Mouse (Mus musculus) heart, adult 9 months (tissue): ENCODE data around the gene Cyp2c23.

Experiments
- DNase-seq, 2 experiments: peaks; one replicate each; pipeline ENCODE4 v3.0.0; 2022; ENCODE audit warnings: low spot score in 2 of 2

Cyp2c23 gene

DNA sequence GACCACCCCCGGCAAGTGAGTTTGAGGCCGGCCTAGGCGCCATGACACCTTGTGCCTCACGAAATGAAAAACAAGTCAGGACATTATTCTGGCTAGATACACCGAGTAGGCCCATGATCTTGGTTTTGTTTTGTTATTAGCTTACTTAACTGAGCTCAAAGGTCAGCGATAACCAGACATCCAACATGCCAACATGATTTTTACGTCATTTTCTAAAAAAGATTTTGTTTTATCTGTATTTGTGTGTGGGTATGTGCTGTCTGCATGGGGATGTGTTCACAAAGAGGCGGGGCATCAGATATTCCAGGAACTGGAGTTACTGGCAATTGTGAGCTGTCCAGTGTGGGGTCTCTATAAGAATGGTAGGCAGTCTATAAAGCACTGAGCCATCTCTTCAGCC is 56.9 kb downstream of the Cyp2c23 start:
- no peak for DNase-seq

DNA sequence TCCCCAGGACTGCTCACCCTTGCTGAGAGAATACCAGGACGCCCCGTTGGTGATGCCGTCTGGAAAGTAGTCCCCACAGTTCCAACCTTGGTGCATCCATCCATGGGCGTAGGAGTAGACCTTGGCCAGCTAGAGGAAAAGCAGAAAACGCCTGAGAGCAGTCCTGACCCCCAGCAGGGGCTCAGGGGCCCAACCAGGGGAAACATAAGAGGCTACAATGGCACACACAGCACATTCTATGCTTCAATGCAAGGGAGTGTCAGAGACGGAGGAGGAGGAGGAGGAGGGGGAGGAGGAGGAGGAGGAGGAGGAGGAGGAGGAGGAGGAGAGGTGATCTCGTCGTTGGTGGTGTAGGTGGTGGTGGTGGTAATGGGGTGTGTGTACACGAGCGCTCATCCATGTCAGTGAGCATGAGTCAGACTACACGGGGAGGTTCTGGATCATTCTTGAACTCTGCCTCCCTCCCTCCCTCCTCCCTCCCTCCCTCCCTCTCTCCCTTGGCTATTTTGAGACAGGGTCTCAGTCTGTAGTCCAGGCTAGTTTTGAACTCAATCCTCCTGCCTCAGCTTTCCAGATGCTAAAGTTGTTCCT is 60.5 kb downstream of the Cyp2c23 start:
- DNase-seq, result no peak

DNA sequence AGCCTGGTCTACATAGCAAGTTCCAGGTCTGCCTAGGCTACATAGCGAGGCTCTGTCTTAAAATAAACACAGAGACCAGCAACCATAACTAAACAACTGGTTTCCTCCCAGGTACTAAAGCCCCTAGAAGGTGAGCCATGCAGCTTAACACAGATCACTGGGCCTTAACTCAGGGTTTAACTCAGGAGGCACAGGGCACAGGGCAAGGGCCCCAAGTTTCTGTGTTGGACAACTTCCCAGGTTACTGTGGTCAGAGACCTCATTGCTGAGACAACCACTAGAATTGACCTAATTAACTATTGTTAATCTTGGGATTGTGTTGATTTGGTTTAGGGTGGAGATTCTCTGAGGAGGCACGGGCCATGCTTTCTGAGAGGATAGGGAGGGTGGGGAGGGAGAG is 62.5 kb downstream of the Cyp2c23 start:
- DNase-seq, result no peak

DNA sequence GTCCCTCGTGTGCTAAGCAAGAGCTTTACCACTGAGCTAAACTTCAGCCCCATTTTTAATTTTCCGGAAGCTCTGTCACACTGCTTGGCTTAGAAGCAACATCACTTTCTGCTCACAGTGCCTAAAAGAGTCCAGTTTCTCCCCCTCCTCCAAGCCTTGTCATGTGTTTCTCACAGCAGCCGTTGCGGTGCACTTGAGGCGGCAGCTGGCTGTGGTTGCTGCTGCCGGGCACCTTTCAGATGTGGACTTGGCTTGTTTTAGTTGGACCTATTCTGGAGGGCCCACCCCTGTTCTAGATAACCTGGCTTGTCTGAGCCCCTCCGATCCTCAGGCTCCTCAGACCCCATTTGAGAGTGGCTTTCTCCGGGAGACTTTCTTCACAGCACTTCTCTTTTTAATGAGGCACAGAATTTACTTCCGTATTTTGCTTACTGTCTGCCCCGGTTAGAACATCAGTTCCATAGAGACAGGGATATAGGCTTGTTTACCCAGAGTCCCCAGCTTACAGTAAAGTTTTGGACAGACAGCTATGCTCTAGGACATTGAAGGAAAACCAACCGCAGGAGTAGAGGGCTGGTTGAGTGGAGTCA is 63.4 kb downstream of the Cyp2c23 start:
- peak; percentile 6 to 15 for DNase-seq

DNA sequence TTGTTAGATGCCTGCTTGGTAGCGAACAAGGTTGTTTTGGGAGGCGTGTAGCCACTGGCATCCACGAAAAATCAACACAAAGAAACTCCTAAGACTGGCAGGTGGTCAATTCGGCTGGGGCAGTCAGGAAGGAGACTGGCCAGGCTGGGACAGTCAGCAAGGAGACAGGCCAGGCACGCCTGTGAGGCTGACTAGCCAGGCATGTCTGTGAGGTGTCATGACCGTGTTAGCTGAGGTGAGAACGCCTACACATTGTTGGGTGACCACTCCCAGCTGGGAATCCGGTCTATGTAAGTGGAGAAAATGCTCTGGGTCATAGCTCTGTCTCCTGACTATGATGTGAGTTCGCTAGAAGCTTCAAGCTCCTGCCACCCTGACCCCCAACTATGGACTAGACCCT is 66.2 kb downstream of the Cyp2c23 start:
- DNase-seq, result no peak

DNA sequence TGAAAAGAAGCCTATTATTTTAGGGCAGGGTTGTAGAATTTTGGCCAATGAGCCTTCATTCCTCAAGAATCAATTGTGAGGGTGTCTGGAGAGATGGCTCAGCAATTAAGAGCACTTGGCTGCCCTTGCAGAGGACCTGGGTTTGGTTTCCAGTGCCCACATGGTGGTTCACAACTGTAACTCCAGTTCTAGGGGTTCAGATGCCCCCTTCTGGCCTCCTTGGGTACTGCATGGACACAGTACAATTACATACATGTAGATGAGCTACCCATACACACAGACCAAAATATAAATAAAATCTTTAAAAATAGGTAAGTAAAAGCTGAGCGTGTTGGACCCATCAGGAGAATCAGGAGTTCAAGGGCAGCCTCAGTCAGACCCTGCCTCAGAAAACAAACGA is 67.8 kb downstream of the Cyp2c23 start:
- no peak for DNase-seq

DNA sequence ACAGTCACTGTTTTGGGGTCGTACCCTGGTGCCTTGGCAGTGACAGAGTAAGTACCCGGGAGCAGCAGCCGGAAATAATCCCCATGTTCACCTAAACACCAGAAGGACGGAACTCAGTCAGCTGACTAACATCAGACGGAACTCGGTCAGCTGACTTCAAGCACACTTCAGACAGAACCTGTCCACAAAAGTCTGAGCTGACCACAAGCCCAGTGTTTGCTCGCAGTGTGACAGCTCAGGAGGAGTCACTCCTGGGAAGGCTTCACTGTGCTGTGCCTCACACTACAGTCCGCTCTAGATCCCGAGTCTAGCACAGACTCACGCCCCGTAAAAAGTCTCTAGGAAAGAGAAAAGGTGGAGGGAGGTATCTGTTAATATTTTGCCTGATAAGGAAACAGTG is 69.0 kb downstream of the Cyp2c23 start:
- DNase-seq, result no peak

DNA sequence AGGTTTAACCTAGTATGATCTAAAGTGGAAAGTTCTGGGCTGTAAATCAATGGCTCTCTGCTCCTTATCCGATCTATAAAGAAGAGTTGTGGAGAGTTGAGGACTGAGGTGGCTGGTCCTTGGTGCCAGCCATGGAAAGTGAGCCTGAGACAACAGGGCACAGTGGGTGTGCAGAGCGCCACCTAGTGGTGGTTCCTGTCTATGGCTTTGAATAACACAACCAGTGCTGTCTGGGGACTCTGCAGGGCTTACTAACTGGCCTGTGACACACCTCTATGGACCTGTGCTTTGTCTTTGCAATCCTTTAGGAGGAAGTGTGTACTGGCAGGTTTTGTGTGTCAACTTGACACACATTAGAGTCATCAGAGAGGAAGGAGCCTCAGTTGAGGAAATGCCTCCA is 69.8 kb downstream of the Cyp2c23 start:
- DNase-seq, result peak in 1 of 2 experiments; percentile 53

DNA sequence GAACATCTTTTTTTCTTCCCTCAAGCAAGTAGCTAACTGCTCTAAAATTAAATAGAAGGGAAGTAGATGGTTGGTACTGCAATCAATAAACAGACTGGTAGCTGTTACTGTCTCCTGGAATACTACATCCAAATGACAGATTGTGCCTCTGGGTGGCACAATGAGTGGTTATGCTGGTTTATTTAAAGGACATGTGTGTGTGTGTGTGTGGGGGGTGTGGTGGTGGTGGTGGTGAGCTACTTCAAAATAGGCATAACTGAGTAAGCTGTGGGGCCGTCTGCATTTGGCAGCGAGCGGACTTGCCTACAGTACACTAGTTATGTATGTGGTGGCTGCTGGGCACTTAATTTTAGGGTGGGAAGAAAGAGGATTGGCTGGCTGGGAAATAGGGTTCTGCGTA is 71.1 kb downstream of the Cyp2c23 start:
- DNase-seq, result no peak

DNA sequence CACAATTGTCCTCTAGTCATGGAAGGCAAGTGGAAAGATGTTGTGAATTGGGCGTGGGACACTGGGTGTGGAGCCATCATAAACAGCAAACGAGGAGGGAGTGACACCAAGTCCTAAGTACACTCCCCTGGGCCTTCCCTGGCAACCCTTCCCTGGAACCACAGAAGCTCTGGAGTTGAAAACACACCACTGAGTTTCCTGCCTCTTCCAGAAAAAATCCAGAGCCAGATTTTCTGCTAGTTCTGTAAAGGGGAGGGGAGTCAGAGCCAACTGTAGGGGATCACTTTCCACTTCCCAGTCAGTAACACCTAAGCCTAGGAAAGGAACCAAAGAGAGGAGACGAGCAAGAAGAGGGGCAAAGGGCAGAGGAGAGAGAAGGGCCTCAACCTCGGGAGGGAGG is 71.6 kb downstream of the Cyp2c23 start:
- peak; percentile 24 to 36 for DNase-seq

DNA sequence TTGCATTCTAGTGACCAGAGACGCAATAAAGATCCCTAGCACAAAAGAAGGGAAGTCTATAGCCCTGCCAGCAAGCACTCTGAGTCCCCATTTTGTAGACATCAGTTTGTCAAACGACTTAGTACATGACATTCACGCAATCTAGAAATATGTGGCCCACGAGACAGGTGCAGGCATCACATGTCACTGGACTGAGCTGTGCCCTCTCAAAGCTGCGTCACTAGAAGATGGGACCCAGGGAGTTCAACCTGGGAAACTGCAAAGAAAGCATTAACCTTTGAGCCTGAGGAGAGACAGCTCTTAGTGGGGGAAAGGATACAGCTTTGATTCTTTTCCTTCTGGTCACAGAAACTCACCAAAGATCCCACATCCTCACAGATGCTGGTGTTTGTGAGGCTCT is 73.7 kb downstream of the Cyp2c23 start:
- DNase-seq, result no peak
